Mouse (Mus musculus): Measurements from ENCODE around the gene Olfr571. TPM values are rescaled to one million over a fixed set of nuclear protein-coding genes. Genes with fewer than 3 reads are reported as not detected.

Gene Olfr571
- not detected in 2 replicates for polyA plus RNA-seq (2015; fragmentation: Nextera tagmentation; extraction: Ambion mirVana)

- H3K9me3 ChIP-seq, result no peaks in the 10 kb centered on the region
- no peaks in the 10 kb centered on the region for H3K4me1 ChIP-seq
- H3K4me2 ChIP-seq, result no peak within 1 kb of the TSS
- no peaks in the 10 kb centered on the region for H3K36me3 ChIP-seq
- no peak for ATAC-seq (ENCODE audit: insufficient number of reproducible peaks, low FRiP score, low TSS enrichment, low read depth)
- no peaks in the 10 kb centered on the region for H3K27me3 ChIP-seq
- WGBS, result 58% methylated on average over 4 of the region's 4 CpGs
- H3K9ac ChIP-seq, result no peak within 1 kb of the TSS
- H3K27ac ChIP-seq, result no peak within 1 kb of the TSS
- H3K4me3 ChIP-seq, result no peak within 1 kb of the TSS
Observed at GRCm38 (mm10) chr7:102917032-102917875, at the start of gene Olfr571. Gene Olfr571, minus strand, starts transcription at chr7:102917536.

- Histone ChIP-seq H3K36me3 (no peaks in the 10 kb centered on the region), H3K9me3 (no peaks in the 10 kb centered on the region), H3K4me1 (no peaks in the 10 kb centered on the region), H3K27ac (no peak within 1 kb of the TSS), H3K9ac (no peak within 1 kb of the TSS), H3K4me3 (no peak within 1 kb of the TSS), H3K27me3 (no peaks in the 10 kb centered on the region), H3K4me2 (no peak within 1 kb of the TSS)
- ATAC-seq (ENCODE audit: insufficient number of reproducible peaks, low FRiP score, low TSS enrichment, low read depth), result no peak
- 49% methylated on average over 2 of the region's 2 CpGs for WGBS
Observed at GRCm38 (mm10) chr7:102962360-102962759, 45.0 kb upstream of the Olfr571 start, which contains the start of gene Olfr576. Gene Olfr576, plus strand, starts transcription at chr7:102962660.

GRCm38 (mm10) chr7:102958593-102958992 lies 41.3 kb upstream of the Olfr571 start, which contains the start of gene Olfr575:
Gene Olfr575, minus strand, starts transcription at chr7:102958775.
- WGBS, result 60% methylated on average over 1 of the region's 1 CpGs
- Histone ChIP-seq H3K4me1 (no peaks in the 10 kb centered on the region), H3K4me2 (no peak within 1 kb of the TSS), H3K36me3 (no peaks in the 10 kb centered on the region), H3K9ac (no peak within 1 kb of the TSS), H3K27me3 (no peaks in the 10 kb centered on the region), H3K9me3 (no peaks in the 10 kb centered on the region), H3K27ac (no peak within 1 kb of the TSS), H3K4me3 (no peak within 1 kb of the TSS)
- no peak for ATAC-seq (ENCODE audit: insufficient number of reproducible peaks, low FRiP score, low TSS enrichment, low read depth)

- 73% methylated on average over 3 of the region's 3 CpGs for WGBS
- Histone ChIP-seq H3K36me3 (no peaks in the 10 kb centered on the region), H3K9me3 (no peaks in the 10 kb centered on the region), H3K27me3 (no peaks in the 10 kb centered on the region), H3K4me2 (no peak overlapping the region), H3K4me3 (no peak overlapping the region), H3K4me1 (no peaks in the 10 kb centered on the region), H3K9ac (no peak overlapping the region), H3K27ac (no peak overlapping the region)
- ATAC-seq (ENCODE audit: insufficient number of reproducible peaks, low FRiP score, low TSS enrichment, low read depth), result no peak
Observed at GRCm38 (mm10) chr7:102958137-102958536, 40.8 kb upstream of the Olfr571 start.

- no peak overlapping the region for H3K4me3 ChIP-seq
- no peaks in the 10 kb centered on the region for H3K4me1 ChIP-seq
- WGBS, result 45% methylated on average over 1 of the region's 1 CpGs
- H3K4me2 ChIP-seq, result no peak overlapping the region
- no peaks in the 10 kb centered on the region for H3K27me3 ChIP-seq
- no peak overlapping the region for H3K27ac ChIP-seq
- no peak for ATAC-seq (ENCODE audit: insufficient number of reproducible peaks, low FRiP score, low TSS enrichment, low read depth)
- H3K36me3 ChIP-seq, result no peaks in the 10 kb centered on the region
- H3K9me3 ChIP-seq, result no peaks in the 10 kb centered on the region
- no peak overlapping the region for H3K9ac ChIP-seq
Observed at GRCm38 (mm10) chr7:102950732-102951131, 33.4 kb upstream of the Olfr571 start.

- no peak for ATAC-seq (ENCODE audit: insufficient number of reproducible peaks, low FRiP score, low TSS enrichment, low read depth)
- no peak within 1 kb of the TSS for H3K4me2 ChIP-seq
- H3K4me1 ChIP-seq, result no peaks in the 10 kb centered on the region
- no peaks in the 10 kb centered on the region for H3K9me3 ChIP-seq
- no peaks in the 10 kb centered on the region for H3K27me3 ChIP-seq
- WGBS, result 87% methylated on average over 1 of the region's 1 CpGs
- no peaks in the 10 kb centered on the region for H3K36me3 ChIP-seq
- H3K9ac ChIP-seq, result no peak within 1 kb of the TSS
- no peak within 1 kb of the TSS for H3K4me3 ChIP-seq
- no peak within 1 kb of the TSS for H3K27ac ChIP-seq
Observed at GRCm38 (mm10) chr7:102948167-102948566, 30.8 kb upstream of the Olfr571 start, which contains the start of gene Olfr574. Gene Olfr574, plus strand, starts transcription at chr7:102948467.

- no peak overlapping the region for H3K4me3 ChIP-seq
- no peaks in the 10 kb centered on the region for H3K27me3 ChIP-seq
- no peak overlapping the region for H3K27ac ChIP-seq
- no peaks in the 10 kb centered on the region for H3K4me1 ChIP-seq
- no peaks in the 10 kb centered on the region for H3K36me3 ChIP-seq
- no peak overlapping the region for H3K9ac ChIP-seq
- ATAC-seq (ENCODE audit: insufficient number of reproducible peaks, low FRiP score, low TSS enrichment, low read depth), result no peak
- no peak overlapping the region for H3K4me2 ChIP-seq
- 76% methylated on average over 1 of the region's 1 CpGs for WGBS
- H3K9me3 ChIP-seq, result no peaks in the 10 kb centered on the region
Observed at GRCm38 (mm10) chr7:102943417-102943816, 26.1 kb upstream of the Olfr571 start.

GRCm38 (mm10) chr7:102942475-102942874 lies 25.1 kb upstream of the Olfr571 start, which contains the start of gene Olfr573-ps1:
Gene Olfr573-ps1, minus strand, starts transcription at chr7:102942575.
- Histone ChIP-seq H3K27me3 (no peaks in the 10 kb centered on the region), H3K4me1 (no peaks in the 10 kb centered on the region), H3K9ac (no peak within 1 kb of the TSS), H3K4me3 (no peak within 1 kb of the TSS), H3K9me3 (no peaks in the 10 kb centered on the region), H3K36me3 (no peaks in the 10 kb centered on the region), H3K27ac (no peak within 1 kb of the TSS), H3K4me2 (no peak within 1 kb of the TSS)
- WGBS, result 89% methylated on average over 2 of the region's 2 CpGs
- ATAC-seq (ENCODE audit: insufficient number of reproducible peaks, low FRiP score, low TSS enrichment, low read depth), result no peak

GRCm38 (mm10) chr7:102927105-102927504 lies 9.8 kb upstream of the Olfr571 start:
- Histone ChIP-seq H3K27me3 (no peaks in the 10 kb centered on the region), H3K4me1 (no peaks in the 10 kb centered on the region), H3K36me3 (no peaks in the 10 kb centered on the region), H3K9me3 (no peaks in the 10 kb centered on the region), H3K4me2 (no peak overlapping the region), H3K4me3 (no peak overlapping the region), H3K9ac (no peak overlapping the region), H3K27ac (no peak overlapping the region)
- WGBS, result 66% methylated on average over 3 of the region's 3 CpGs
- no peak for ATAC-seq (ENCODE audit: insufficient number of reproducible peaks, low FRiP score, low TSS enrichment, low read depth)

GRCm38 (mm10) chr7:102924109-102924508 lies 6.8 kb upstream of the Olfr571 start, which contains the start of gene Olfr572:
Gene Olfr572, plus strand, starts transcription at chr7:102924409.
- H3K27me3 ChIP-seq, result no peaks in the 10 kb centered on the region
- H3K9ac ChIP-seq, result no peak within 1 kb of the TSS
- H3K4me2 ChIP-seq, result no peak within 1 kb of the TSS
- H3K36me3 ChIP-seq, result no peaks in the 10 kb centered on the region
- ATAC-seq (ENCODE audit: insufficient number of reproducible peaks, low FRiP score, low TSS enrichment, low read depth), result no peak
- no peak within 1 kb of the TSS for H3K27ac ChIP-seq
- H3K9me3 ChIP-seq, result no peaks in the 10 kb centered on the region
- no peak within 1 kb of the TSS for H3K4me3 ChIP-seq
- WGBS, result 51% methylated on average over 1 of the region's 1 CpGs
- H3K4me1 ChIP-seq, result no peaks in the 10 kb centered on the region

- Histone ChIP-seq H3K36me3 (no peaks in the 10 kb centered on the region), H3K27ac (no peak overlapping the region), H3K9me3 (no peaks in the 10 kb centered on the region), H3K4me1 (no peaks in the 10 kb centered on the region), H3K4me3 (no peak overlapping the region), H3K27me3 (no peaks in the 10 kb centered on the region), H3K4me2 (no peak overlapping the region), H3K9ac (no peak overlapping the region)
- ATAC-seq (ENCODE audit: insufficient number of reproducible peaks, low FRiP score, low TSS enrichment, low read depth), result no peak
- 25% methylated on average over 1 of the region's 1 CpGs for WGBS
Observed at GRCm38 (mm10) chr7:102919632-102920031, 2.3 kb upstream of the Olfr571 start.

- H3K27me3 ChIP-seq, result no peaks in the 10 kb centered on the region
- H3K4me2 ChIP-seq, result no peak overlapping the region
- no peak overlapping the region for H3K4me3 ChIP-seq
- no peak overlapping the region for H3K27ac ChIP-seq
- no peaks in the 10 kb centered on the region for H3K4me1 ChIP-seq
- ATAC-seq (ENCODE audit: insufficient number of reproducible peaks, low FRiP score, low TSS enrichment, low read depth), result no peak
- H3K9me3 ChIP-seq, result no peaks in the 10 kb centered on the region
- 58% methylated on average over 5 of the region's 5 CpGs for WGBS
- no peaks in the 10 kb centered on the region for H3K36me3 ChIP-seq
- no peak overlapping the region for H3K9ac ChIP-seq
Observed at GRCm38 (mm10) chr7:102916405-102916804, 931 bp downstream of the Olfr571 start.

Measured in limb, embryonic 15.5 days (tissue).